Mouse (Mus musculus) myocyte (in vitro differentiated cells): ENCODE measurements around the gene Krt6b.

ENCODE experiments used
- MYOD1 ChIP-seq, 3 experiments: IDR thresholded peaks; one replicate each; pipeline ENCODE4 v1.6.1; 2011; ENCODE audit warnings: control low read depth in 2 of 3, low read depth in 2 of 3, mild to moderate bottlenecking in 2 of 3, moderate library complexity in 1 of 3; ENCODE audit not compliant: insufficient read length in 2 of 3, control insufficient read depth in 1 of 3
- POLR2A ChIP-seq: IDR thresholded peaks from one replicate; pipeline ENCODE4 v1.6.1; 2011; ENCODE audit warnings: low read depth, mild to moderate bottlenecking, control low read depth, moderate library complexity; ENCODE audit not compliant: insufficient read length
- SRF ChIP-seq: IDR thresholded peaks from one replicate; pipeline ENCODE4 v1.6.1; 2011; ENCODE audit warnings: low read depth; ENCODE audit not compliant: control insufficient read depth, insufficient read length

- TF ChIP-seq SRF (no peak), POLR2A (no peak), MYOD1 (IDR thresholded peaks at IDR 0.05; ENCODE audit: control insufficient read depth in 1 of 3, insufficient read length in 2 of 3, low read depth in 2 of 3) (no peak)
These were observed 28.6 kb upstream of the Krt6b start for GRCm38 (mm10) chr15:101708683-101709082.
